Mouse (Mus musculus) myocyte (in vitro differentiated cells): Measurements from ENCODE around the gene Supt5.

Experiments used
- CEBPB ChIP-seq: IDR thresholded peaks from 2 replicates; pipeline ENCODE4 v1.6.1; 2011; ENCODE audit warnings: mild to moderate bottlenecking, moderate library complexity; ENCODE audit not compliant: poor library complexity, insufficient read depth, severe bottlenecking
- MAX ChIP-seq: IDR thresholded peaks from one replicate; pipeline ENCODE4 v1.6.1; 2011; ENCODE audit warnings: low read depth, mild to moderate bottlenecking, control low read depth
- POLR2A ChIP-seq: IDR thresholded peaks from one replicate; pipeline ENCODE4 v1.6.1; 2011; ENCODE audit warnings: low read depth, mild to moderate bottlenecking, control low read depth, moderate library complexity; ENCODE audit not compliant: insufficient read length
- TCF12 ChIP-seq: IDR thresholded peaks from one replicate; pipeline ENCODE4 v1.6.1; 2011; ENCODE audit warnings: mild to moderate bottlenecking, control low read depth; ENCODE audit not compliant: poor library complexity, insufficient read depth, severe bottlenecking
- TCF3 ChIP-seq: IDR thresholded peaks from one replicate; pipeline ENCODE4 v1.6.1; 2011; ENCODE audit warnings: low read depth, control low read depth; ENCODE audit not compliant: insufficient read length
- USF1 ChIP-seq: IDR thresholded peaks from one replicate; pipeline ENCODE4 v1.6.1; 2011; ENCODE audit warnings: low read depth, mild to moderate bottlenecking, control low read depth, moderate library complexity

DNA sequence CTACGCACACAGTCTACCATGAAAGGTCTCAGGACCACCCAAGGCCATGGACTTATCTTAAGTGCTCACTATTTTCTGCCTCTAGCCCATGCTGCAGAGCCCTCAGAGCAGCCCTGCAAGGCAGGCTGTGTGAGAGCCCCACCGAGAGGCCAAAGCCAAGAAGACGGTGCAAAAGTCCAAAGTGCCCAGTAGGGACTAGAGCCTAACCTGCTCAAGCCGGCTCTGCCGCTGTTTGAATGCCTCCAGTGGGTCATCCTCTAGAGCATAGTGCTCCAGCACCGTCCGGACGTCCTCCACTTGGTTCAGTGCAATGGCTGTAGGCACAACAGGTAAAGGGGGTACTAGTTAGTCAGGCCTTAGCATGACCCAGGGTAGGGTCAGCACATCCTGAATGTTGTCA is 32.3 kb downstream of the Supt5 start:
- TF ChIP-seq USF1 (no peak), MAX (no peak), POLR2A (no peak), TCF12 (no peak), CEBPB (no peak), TCF3 (no peak)
